Mouse (Mus musculus) embryonic facial prominence, embryonic 13.5 days (tissue): Measurements from ENCODE around the gene Wnk2. TPM values are rescaled to one million over a fixed set of nuclear protein-coding genes. Genes with fewer than 3 reads are reported as not detected.

Source experiments
- ATAC-seq: fragments of 200-750 bp; cut with Nextera tagmentation; 2 replicates; pipeline ENCODE4 v1.8.0; 2017; ENCODE audit warnings: low read depth; ENCODE audit not compliant: insufficient number of reproducible peaks, insufficient read depth, low FRiP score, low TSS enrichment
- H3K27ac ChIP-seq: fragments of 300-500 bp; sonication (generic); 2 replicates; pipeline ENCODE4 v1.5.1; 2015; ENCODE audit warnings: moderate library complexity, mild to moderate bottlenecking, inconsistent platforms
- H3K27me3 ChIP-seq: fragments of 300-500 bp; sonication (generic); 2 replicates; pipeline ENCODE4 v1.6.1; 2015; ENCODE audit warnings: mild to moderate bottlenecking, inconsistent platforms
- H3K36me3 ChIP-seq: fragments of 300-500 bp; sonication (generic); 2 replicates; pipeline ENCODE4 v1.6.1; 2015; ENCODE audit warnings: mild to moderate bottlenecking, inconsistent platforms
- H3K4me1 ChIP-seq: fragments of 300-500 bp; sonication (generic); 2 replicates; pipeline ENCODE4 v1.6.1; 2015; ENCODE audit warnings: inconsistent platforms
- H3K4me2 ChIP-seq: fragments of 300-500 bp; sonication (generic); 2 replicates; pipeline ENCODE4 v1.6.1; 2015; ENCODE audit warnings: moderate library complexity, mild to moderate bottlenecking, inconsistent platforms
- H3K4me3 ChIP-seq: fragments of 300-500 bp; sonication (generic); 2 replicates; pipeline ENCODE4 v1.5.1; 2015; ENCODE audit warnings: mild to moderate bottlenecking, inconsistent platforms
- H3K9ac ChIP-seq: fragments of 300-500 bp; sonication (generic); 2 replicates; pipeline ENCODE4 v1.6.1; 2015; ENCODE audit warnings: mild to moderate bottlenecking, inconsistent platforms
- H3K9me3 ChIP-seq: fragments of 300-500 bp; sonication (generic); 2 replicates; pipeline ENCODE4 v1.6.1; 2016; ENCODE audit warnings: inconsistent platforms
- WGBS: fragments of 180-500 bp; shearing (Covaris S2); methylation state at CpG from one replicate; pipeline ENCODE4 v1.1.7; 2015; ENCODE audit warnings: mixed read lengths; 5-methylcytosine and 5-hydroxymethylcytosine counted together
- polyA plus RNA-seq: library from polyadenylated mRNA; unstranded; fragments of >200 nt; fragmentation: Nextera tagmentation; extraction: Ambion mirVana; gene quantifications from 2 replicates; pipeline ENCODE4 v1.2.1, GENCODE M21; 2015

Wnk2 gene
- 2.4 and 2.5 TPM in 2 replicates for polyA plus RNA-seq

GRCm38 (mm10) chr13:49147858-49148226 lies at the start of gene Wnk2:
Wnk2 (minus strand) TSS chr13:49148014.
- H3K9me3 ChIP-seq = no peaks in the 10 kb centered on the region
- H3K9ac ChIP-seq = peak within 1 kb of the TSS; percentile 78
- peaks cover 60% of the 10 kb centered on the region for H3K27me3 ChIP-seq
- WGBS = under 1% methylated on average over 43 of the region's 43 CpGs
- peaks cover 28% of the 10 kb centered on the region for H3K4me1 ChIP-seq
- ATAC-seq = peak; percentile 48; the same call in 1 of the 2 replicates
- no peaks in the 10 kb centered on the region for H3K36me3 ChIP-seq
- no peak within 1 kb of the TSS for H3K27ac ChIP-seq
- peak within 1 kb of the TSS; percentile 62 for H3K4me3 ChIP-seq
- peak within 1 kb of the TSS; percentile 96 for H3K4me2 ChIP-seq

- Histone ChIP-seq H3K4me3 (no peak overlapping the region), H3K9me3 (no peaks in the 10 kb centered on the region), H3K4me2 (no peak overlapping the region), H3K27me3 (no peaks in the 10 kb centered on the region), H3K27ac (no peak overlapping the region), H3K36me3 (peaks cover 23% of the 10 kb centered on the region), H3K4me1 (peaks cover 7% of the 10 kb centered on the region), H3K9ac (no peak overlapping the region)
- 71% methylated on average over 6 of the region's 6 CpGs for WGBS
- no peak for ATAC-seq
These were observed 49.0 kb upstream of the Wnk2 start for GRCm38 (mm10) chr13:49196766-49197165.

GRCm38 (mm10) chr13:49196211-49196610 lies 48.4 kb upstream of the Wnk2 start:
- WGBS = 86% methylated on average over 5 of the region's 5 CpGs
- Histone ChIP-seq H3K9ac (no peak overlapping the region), H3K4me1 (peaks cover 13% of the 10 kb centered on the region), H3K4me2 (no peak overlapping the region), H3K27me3 (no peaks in the 10 kb centered on the region), H3K27ac (no peak overlapping the region), H3K9me3 (no peaks in the 10 kb centered on the region), H3K36me3 (peaks cover 23% of the 10 kb centered on the region), H3K4me3 (no peak overlapping the region)
- no peak for ATAC-seq

GRCm38 (mm10) chr13:49195651-49196050 lies 47.8 kb upstream of the Wnk2 start:
- Histone ChIP-seq H3K27me3 (no peaks in the 10 kb centered on the region), H3K9me3 (no peaks in the 10 kb centered on the region), H3K36me3 (peaks cover 23% of the 10 kb centered on the region), H3K4me1 (peaks cover 18% of the 10 kb centered on the region), H3K4me3 (no peak overlapping the region), H3K4me2 (no peak overlapping the region), H3K27ac (no peak overlapping the region), H3K9ac (no peak overlapping the region)
- no peak for ATAC-seq
- 89% methylated on average over 7 of the region's 7 CpGs for WGBS

GRCm38 (mm10) chr13:49194811-49195210 lies 47.0 kb upstream of the Wnk2 start:
- H3K4me3 ChIP-seq = no peak overlapping the region
- H3K4me2 ChIP-seq = no peak overlapping the region
- no peaks in the 10 kb centered on the region for H3K9me3 ChIP-seq
- no peak for ATAC-seq
- no peak overlapping the region for H3K27ac ChIP-seq
- 94% methylated on average over 13 of the region's 13 CpGs for WGBS
- no peaks in the 10 kb centered on the region for H3K27me3 ChIP-seq
- H3K9ac ChIP-seq = no peak overlapping the region
- H3K4me1 ChIP-seq = peaks cover 20% of the 10 kb centered on the region
- H3K36me3 ChIP-seq = peaks cover 23% of the 10 kb centered on the region

GRCm38 (mm10) chr13:49193650-49194049 lies 45.8 kb upstream of the Wnk2 start:
- Histone ChIP-seq H3K9me3 (no peaks in the 10 kb centered on the region), H3K9ac (no peak overlapping the region), H3K27me3 (no peaks in the 10 kb centered on the region), H3K27ac (no peak overlapping the region), H3K4me3 (no peak overlapping the region), H3K4me1 (peaks cover 24% of the 10 kb centered on the region), H3K36me3 (peaks cover 23% of the 10 kb centered on the region), H3K4me2 (no peak overlapping the region)
- ATAC-seq = no peak
- WGBS = 94% methylated on average over 17 of the region's 17 CpGs

- H3K27ac ChIP-seq = no peak overlapping the region
- peaks cover 23% of the 10 kb centered on the region for H3K36me3 ChIP-seq
- no peak overlapping the region for H3K4me2 ChIP-seq
- WGBS = 72% methylated on average over 16 of the region's 16 CpGs
- peaks cover 33% of the 10 kb centered on the region for H3K4me1 ChIP-seq
- H3K9ac ChIP-seq = no peak overlapping the region
- no peak for ATAC-seq
- H3K27me3 ChIP-seq = no peaks in the 10 kb centered on the region
- H3K9me3 ChIP-seq = no peaks in the 10 kb centered on the region
- H3K4me3 ChIP-seq = no peak overlapping the region
These were observed 44.5 kb upstream of the Wnk2 start for GRCm38 (mm10) chr13:49192156-49192855.

GRCm38 (mm10) chr13:49191673-49192035 lies 43.8 kb upstream of the Wnk2 start:
- H3K4me3 ChIP-seq = no peak overlapping the region
- no peak for ATAC-seq
- no peak overlapping the region for H3K27ac ChIP-seq
- 64% methylated on average over 5 of the region's 5 CpGs for WGBS
- peaks cover 38% of the 10 kb centered on the region for H3K4me1 ChIP-seq
- no peaks in the 10 kb centered on the region for H3K9me3 ChIP-seq
- peak overlapping the region; percentile 44; the same call in 1 of the 2 replicates for H3K9ac ChIP-seq
- H3K4me2 ChIP-seq = no peak overlapping the region
- H3K36me3 ChIP-seq = peaks cover 23% of the 10 kb centered on the region
- no peaks in the 10 kb centered on the region for H3K27me3 ChIP-seq

- WGBS = 69% methylated on average over 7 of the region's 7 CpGs
- Histone ChIP-seq H3K36me3 (peaks cover 19% of the 10 kb centered on the region), H3K4me3 (no peak overlapping the region), H3K4me1 (peaks cover 40% of the 10 kb centered on the region), H3K4me2 (no peak overlapping the region), H3K27me3 (no peaks in the 10 kb centered on the region), H3K27ac (no peak overlapping the region), H3K9me3 (no peaks in the 10 kb centered on the region), H3K9ac (peak overlapping the region; percentile 44)
- ATAC-seq = no peak
These were observed 43.3 kb upstream of the Wnk2 start for GRCm38 (mm10) chr13:49190876-49191672.

- H3K27me3 ChIP-seq = no peaks in the 10 kb centered on the region
- peak overlapping the region; percentile 44 for H3K9ac ChIP-seq
- no peak for ATAC-seq
- H3K27ac ChIP-seq = no peak overlapping the region
- WGBS = 73% methylated on average over 12 of the region's 12 CpGs
- H3K36me3 ChIP-seq = peaks cover 11% of the 10 kb centered on the region
- no peak overlapping the region for H3K4me2 ChIP-seq
- H3K9me3 ChIP-seq = no peaks in the 10 kb centered on the region
- no peak overlapping the region for H3K4me3 ChIP-seq
- peaks cover 40% of the 10 kb centered on the region for H3K4me1 ChIP-seq
These were observed 42.4 kb upstream of the Wnk2 start for GRCm38 (mm10) chr13:49189970-49190870.

- H3K4me3 ChIP-seq = no peak overlapping the region
- no peak overlapping the region for H3K27ac ChIP-seq
- H3K36me3 ChIP-seq = no peaks in the 10 kb centered on the region; the same call in 1 of the 2 replicates
- no peaks in the 10 kb centered on the region for H3K27me3 ChIP-seq
- H3K4me2 ChIP-seq = peak overlapping the region; percentile 99
- H3K9ac ChIP-seq = no peak overlapping the region
- peaks cover 40% of the 10 kb centered on the region for H3K4me1 ChIP-seq
- WGBS = 32% methylated on average over 2 of the region's 2 CpGs
- H3K9me3 ChIP-seq = no peaks in the 10 kb centered on the region
- no peak for ATAC-seq
These were observed 41.1 kb upstream of the Wnk2 start for GRCm38 (mm10) chr13:49188966-49189360.
